8 mouse cellular contexts compared by ENCODE assay signal in genomic region chr10:80147719-80148601, GRCm38 (mm10). TPM values are rescaled to one million over a fixed set of nuclear protein-coding genes. Genes with fewer than 3 reads are reported as not detected.
DNase-seq lines count a peak whose midpoint lies in the region; ATAC-seq lines count a peak whose summit lies in the region.

Midn (plus strand) TSS chr10:80148272.

- peak; percentile 85 for DNase-seq in ZHBTc4 (ENCODE audit: low read depth, low spot score)
- peak; percentile 75 to 84 for DNase-seq in cerebellum, postnatal 14 days
- DNase-seq in gastrocnemius, postnatal 10 days, result peak; percentile 81
- peak in 1 of 2 experiments; percentile 72 for DNase-seq in left cerebral cortex, adult 8-10 months (ENCODE audit: low spot score in 2 of 2)
- DNase-seq in right cerebral cortex, postnatal 4 days, result peak; percentile 79
- DNase-seq in c-Kit-positive CD71-positive TER-119-positive erythroid progenitor cells, embryonic 14.5 days (ENCODE audit: low spot score), result no peak

- H3K9ac ChIP-seq in hindbrain, embryonic 16.5 days (ENCODE audit: low read depth, low read length), result peak within 1 kb of the TSS; percentile 95

- no peaks in the 10 kb centered on the region for H3K27me3 ChIP-seq in hindbrain, embryonic 16.5 days (replicated peaks; ENCODE audit: control insufficient read depth, insufficient read depth, low read length)

- peak; percentile 38 for ATAC-seq in hindbrain, embryonic 16.5 days

- peaks cover 14% of the 10 kb centered on the region; the same call in 1 of the 2 replicates for H3K36me3 ChIP-seq in hindbrain, embryonic 16.5 days (ENCODE audit: control insufficient read depth, insufficient read depth, low read length)
- peaks cover 13% of the 10 kb centered on the region for H3K36me3 ChIP-seq in macrophage (ENCODE audit: inconsistent target)

- peaks cover 71% of the 10 kb centered on the region for H3K79me2 ChIP-seq in macrophage (ENCODE audit: inconsistent target)

- WGBS in hindbrain, embryonic 16.5 days, result under 1% methylated on average over 29 of the region's 42 CpGs
- 1% methylated on average over 40 of the region's 42 CpGs for WGBS in macrophage (ENCODE audit: missing documents)

- peak within 1 kb of the TSS; percentile 81 for H3K4me3 ChIP-seq in hindbrain, embryonic 16.5 days (ENCODE audit: low read length)
- H3K4me3 ChIP-seq in macrophage (ENCODE audit: inconsistent target), result peak within 1 kb of the TSS; percentile 65

- H3K4me1 ChIP-seq in hindbrain, embryonic 16.5 days (ENCODE audit: control insufficient read depth, insufficient read depth, low read depth, low read length), result peaks cover 29% of the 10 kb centered on the region

- H3K9me3 ChIP-seq in hindbrain, embryonic 16.5 days (ENCODE audit: control insufficient read depth, low read length), result no peaks in the 10 kb centered on the region

- H3K4me2 ChIP-seq in hindbrain, embryonic 16.5 days (ENCODE audit: low read length), result peak within 1 kb of the TSS; percentile 77

- peak within 1 kb of the TSS; percentile 99 for H3K27ac ChIP-seq in hindbrain, embryonic 16.5 days (ENCODE audit: low read depth, low read length)
- peak within 1 kb of the TSS; percentile 93 for H3K27ac ChIP-seq in macrophage

RNA-seq across cellular contexts. Expression of gene Midn, which starts in this region (rescaled TPM):
- total RNA-seq in gastrocnemius, postnatal 10 days (2021), result 10 to 100 TPM; 34.3 to 62.7 TPM
- polyA plus RNA-seq in hindbrain, embryonic 16.5 days (2015; fragmentation: Nextera tagmentation; extraction: Ambion mirVana), result 16.0 and 16.1 TPM in 2 replicates
- 10 to 100 TPM; 48.5 to 76.4 (median 64.1) TPM for total RNA-seq in left cerebral cortex, adult 8-10 months (2022)
- total RNA-seq in macrophage (2018; cell fraction: chromatin; rRNA removed), result 100 to 1,000 TPM in 2 of 26 experiments, 10 to 100 TPM in 24; 13.9 to 126 (median 56.5) TPM
- total RNA-seq in macrophage (2018; cell fraction: cytosol; rRNA removed), result 10 to 100 TPM; 20.5 to 44.1 (median 32.8) TPM
- total RNA-seq in macrophage (2018; cell fraction: nucleus; rRNA removed), result 100 to 1,000 TPM in 2 of 26 experiments, 10 to 100 TPM in 24; 20.4 to 111 (median 44.0) TPM
- polyA plus RNA-seq in macrophage (2018), result 16.3 to 36.3 TPM (median 20.3 TPM) in 3 replicates
